Mouse (Mus musculus) cerebellum, adult 9-10 months (tissue): ENCODE results near the gene Lta.

Source experiments
- DNase-seq: peaks from one replicate; pipeline ENCODE4 v3.0.0; 2022

Gene Lta

GRCm38 (mm10) chr17:35202442-35202841 lies 2.7 kb downstream of the Lta start:
- no peak for DNase-seq

- DNase-seq: no peak
Observed at GRCm38 (mm10) chr17:35201787-35202186, 3.4 kb downstream of the Lta start, which contains the start of gene Tnf. TSS of gene Tnf (minus strand) at chr17:35202007.

- DNase-seq: no peak
Observed at GRCm38 (mm10) chr17:35201128-35201527, 4.0 kb downstream of the Lta start.

- no peak for DNase-seq
Observed at GRCm38 (mm10) chr17:35200398-35200797, 4.8 kb downstream of the Lta start.

- no peak for DNase-seq
Observed at GRCm38 (mm10) chr17:35198946-35199345, 6.2 kb downstream of the Lta start.

- no peak for DNase-seq
Observed at GRCm38 (mm10) chr17:35198029-35198428, 7.1 kb downstream of the Lta start.

- no peak for DNase-seq
Observed at GRCm38 (mm10) chr17:35197126-35197525, 8.0 kb downstream of the Lta start.

GRCm38 (mm10) chr17:35196321-35196641 lies 8.9 kb downstream of the Lta start:
- DNase-seq: no peak

GRCm38 (mm10) chr17:35195631-35196320 lies 9.4 kb downstream of the Lta start:
- no peak for DNase-seq

GRCm38 (mm10) chr17:35194844-35195630 lies 10.1 kb downstream of the Lta start:
- no peak for DNase-seq

- DNase-seq: no peak
Observed at GRCm38 (mm10) chr17:35193881-35194843, 11.0 kb downstream of the Lta start, which contains the start of gene Ltb. TSS of gene Ltb (plus strand) at chr17:35194439.

- DNase-seq: no peak
Observed at GRCm38 (mm10) chr17:35192924-35193323, 12.2 kb downstream of the Lta start.

GRCm38 (mm10) chr17:35191723-35192122 lies 13.4 kb downstream of the Lta start:
- DNase-seq: no peak

- DNase-seq: no peak
Observed at GRCm38 (mm10) chr17:35190096-35190495, 15.1 kb downstream of the Lta start.

- no peak for DNase-seq
Observed at GRCm38 (mm10) chr17:35189186-35189585, 16.0 kb downstream of the Lta start.

- no peak for DNase-seq
Observed at GRCm38 (mm10) chr17:35187959-35188610, 17.1 kb downstream of the Lta start, which contains the start of gene Lst1. TSS of gene Lst1 (minus strand) at chr17:35188439.

- no peak for DNase-seq
Observed at GRCm38 (mm10) chr17:35187345-35187744, 17.8 kb downstream of the Lta start.

GRCm38 (mm10) chr17:35186681-35187080 lies 18.5 kb downstream of the Lta start:
- no peak for DNase-seq

- no peak for DNase-seq
Observed at GRCm38 (mm10) chr17:35185639-35186611, 19.2 kb downstream of the Lta start.

- no peak for DNase-seq
Observed at GRCm38 (mm10) chr17:35180093-35180492, 25.1 kb downstream of the Lta start.

- no peak for DNase-seq
Observed at GRCm38 (mm10) chr17:35178528-35178927, 26.6 kb downstream of the Lta start.
